Mouse (Mus musculus) urinary bladder, adult 2 months (tissue): ENCODE results near the gene Srcin1. TPM values are rescaled to one million over a fixed set of nuclear protein-coding genes. Genes with fewer than 3 reads are reported as not detected.

ENCODE experiments used
- DNase-seq: peaks from one replicate; pipeline ENCODE4 v3.0.0; 2022; ENCODE audit warnings: low spot score
- polyA plus RNA-seq: library from polyadenylated mRNA; depleted of rRNA; stranded (reverse); fragments of >200 nt; gene quantifications from 2 replicates; pipeline ENCODE4 v1.2.3, GENCODE M21; 2012

The Srcin1 gene
- polyA plus RNA-seq, 1 experiment = 1.4 TPM

- DNase-seq = no peak
Observed at GRCm38 (mm10) chr11:97579088-97579857, 3.3 kb upstream of the Srcin1 start.

DNA sequence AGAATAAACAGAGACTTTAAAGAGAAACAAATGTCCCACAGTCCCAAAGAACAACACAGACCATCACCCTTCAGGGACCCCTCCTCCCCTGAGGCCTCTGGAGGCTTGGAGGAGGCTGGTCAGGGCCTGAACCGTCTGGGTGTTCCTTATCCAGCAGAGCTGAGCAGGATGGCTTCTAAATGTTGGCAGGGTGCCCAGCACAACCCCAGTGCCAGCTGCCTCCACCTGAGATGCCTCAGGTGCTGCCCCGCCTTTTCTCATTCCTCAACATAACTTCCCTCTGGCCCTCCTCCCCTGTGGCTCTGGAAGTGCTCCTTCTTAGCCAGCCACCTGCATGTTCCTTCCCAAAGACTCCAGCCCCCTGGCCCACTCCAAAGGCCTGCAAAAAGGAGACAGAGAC lies 2.3 kb upstream of the Srcin1 start:
- no peak for DNase-seq

GRCm38 (mm10) chr11:97575638-97576037 lies 348 bp downstream of the Srcin1 start:
- DNase-seq = peak; percentile 49

- no peak for DNase-seq
Observed at GRCm38 (mm10) chr11:97575075-97575474, 911 bp downstream of the Srcin1 start.

GRCm38 (mm10) chr11:97574551-97575051 lies 1.4 kb downstream of the Srcin1 start:
- DNase-seq = no peak

GRCm38 (mm10) chr11:97573891-97574550 lies 2.0 kb downstream of the Srcin1 start:
- no peak for DNase-seq

GRCm38 (mm10) chr11:97572895-97573480 lies 3.0 kb downstream of the Srcin1 start:
- DNase-seq = no peak

GRCm38 (mm10) chr11:97572089-97572345 lies 4.0 kb downstream of the Srcin1 start:
- DNase-seq = no peak

DNA sequence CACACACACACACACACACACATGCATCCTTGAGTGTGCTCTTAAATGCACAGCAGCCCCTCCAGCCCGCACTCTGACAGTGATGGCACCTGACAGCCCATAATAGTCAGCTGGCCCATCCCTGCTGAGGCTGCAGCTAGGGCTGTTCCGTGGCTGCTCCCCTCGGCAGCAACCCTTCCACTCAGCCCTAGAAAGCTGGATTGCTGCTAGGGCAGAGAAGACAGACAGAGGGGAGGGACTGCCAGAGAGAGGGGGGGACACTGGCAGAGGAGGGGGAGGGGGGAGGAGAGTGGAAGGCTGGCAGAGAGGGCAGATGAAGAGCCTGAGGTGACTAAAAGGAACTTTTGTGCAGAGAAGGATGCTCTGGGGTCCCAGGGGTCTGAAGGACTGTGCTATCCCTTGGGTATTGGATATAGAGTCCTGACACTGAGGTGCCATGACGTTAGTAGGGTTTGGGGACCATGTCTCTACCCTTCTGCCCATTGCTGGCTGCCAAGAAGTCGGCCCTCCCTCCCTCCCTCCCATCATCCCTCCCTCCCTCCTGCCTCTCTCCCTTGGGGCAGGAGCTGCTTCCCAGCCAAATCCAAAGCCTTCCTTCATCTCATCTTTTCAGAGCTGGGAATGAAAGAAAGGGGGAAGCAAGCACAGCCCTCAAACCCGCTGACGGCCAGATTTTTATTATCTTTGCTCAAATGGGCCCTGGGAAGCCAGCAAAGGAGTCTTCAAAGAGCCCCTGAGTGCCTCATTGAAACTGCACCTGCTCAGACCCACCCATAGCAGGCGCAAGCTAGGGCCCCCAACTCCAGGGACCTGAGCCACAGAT lies 4.5 kb downstream of the Srcin1 start:
- no peak for DNase-seq

DNA sequence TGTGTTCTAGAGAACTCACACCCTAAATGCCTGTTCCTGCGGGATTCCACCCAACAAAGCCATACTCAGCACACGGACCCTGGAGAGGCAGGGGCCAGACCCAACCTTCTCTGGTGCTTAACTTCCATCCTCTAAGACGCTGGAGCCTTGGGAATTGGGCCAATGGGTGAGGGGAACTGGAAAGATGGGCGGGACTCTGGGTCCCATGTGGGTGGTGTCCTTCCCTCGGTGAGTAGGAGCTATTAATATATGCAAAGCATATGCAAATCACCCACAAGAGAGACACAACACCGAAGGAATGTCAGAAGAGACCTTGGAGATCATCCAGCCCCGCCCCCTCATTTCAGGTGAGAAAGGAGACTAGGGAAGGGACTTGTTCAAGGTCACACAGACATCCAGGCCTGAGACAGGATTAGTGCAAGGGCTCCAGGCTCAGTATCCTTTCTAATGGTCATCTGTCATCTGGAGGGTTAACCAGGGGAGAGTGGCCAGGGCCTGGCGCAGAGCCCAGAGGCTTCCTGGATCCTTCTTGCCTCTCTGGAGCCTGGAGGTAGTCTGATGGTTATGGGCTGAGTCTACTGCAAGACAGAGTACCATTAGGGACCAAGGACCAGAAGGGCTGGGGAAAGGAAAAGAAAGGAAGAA lies 5.4 kb downstream of the Srcin1 start:
- DNase-seq = no peak

DNA sequence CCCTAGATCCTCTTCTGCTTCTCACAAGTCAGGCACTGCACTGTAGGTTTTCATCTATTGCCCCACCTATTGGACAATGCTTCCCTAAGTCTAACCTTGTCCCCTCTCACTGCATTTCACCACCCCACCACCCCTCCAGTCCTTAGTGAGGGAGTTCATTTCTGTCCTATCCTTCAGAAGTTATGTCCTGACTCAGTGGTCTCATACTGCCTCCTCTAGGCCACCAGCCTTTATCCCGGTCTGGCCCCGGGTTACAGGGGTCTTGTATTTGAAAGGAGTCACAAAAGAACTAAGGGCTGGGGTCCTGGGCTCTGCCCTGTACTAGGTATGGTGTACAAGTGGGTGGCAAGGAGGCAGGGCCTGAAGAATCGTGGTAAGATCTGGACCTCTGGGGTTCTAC lies 6.2 kb downstream of the Srcin1 start:
- no peak for DNase-seq

DNA sequence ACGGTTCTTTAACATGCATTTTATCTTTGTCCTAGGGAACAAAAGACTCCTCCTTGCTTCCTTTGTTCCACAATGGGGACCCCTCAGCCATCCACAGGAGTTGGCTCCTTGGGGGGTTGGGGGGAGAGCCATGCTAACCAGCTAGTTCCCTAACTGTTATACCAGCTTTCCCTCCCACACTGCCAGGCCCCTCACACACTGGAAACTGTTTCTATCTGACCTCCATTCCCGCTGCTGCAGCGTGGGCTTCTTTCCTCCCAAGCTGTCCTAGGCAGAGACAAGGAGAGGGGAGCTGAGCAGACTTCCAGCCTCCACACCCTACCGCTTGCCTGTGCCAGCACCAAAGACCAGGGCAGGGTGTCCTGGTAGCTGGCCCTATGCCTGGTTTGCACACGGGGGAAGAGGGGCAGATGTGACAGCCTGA lies 6.7 kb downstream of the Srcin1 start:
- no peak for DNase-seq

GRCm38 (mm10) chr11:97568729-97569128 lies 7.3 kb downstream of the Srcin1 start:
- DNase-seq = no peak

DNA sequence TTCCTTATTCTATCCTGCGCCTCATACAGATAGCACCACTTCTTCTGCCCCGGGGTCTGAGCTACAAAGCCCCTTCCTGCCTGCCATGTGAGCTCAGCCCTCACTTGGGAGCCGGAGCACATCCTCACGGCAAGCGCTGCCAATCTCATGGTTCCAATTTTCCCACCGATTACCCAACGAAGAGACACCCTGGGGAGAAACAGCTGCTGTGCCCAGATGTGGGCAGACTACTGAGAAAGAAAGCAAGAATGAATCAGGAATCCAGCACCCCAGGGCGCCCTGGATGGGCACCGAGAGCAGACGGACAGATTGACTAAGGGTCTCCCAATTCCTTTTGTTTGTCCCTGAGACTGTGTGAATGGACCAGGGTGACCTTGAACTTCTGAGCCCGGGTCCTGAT lies 8.5 kb downstream of the Srcin1 start:
- DNase-seq = no peak

DNA sequence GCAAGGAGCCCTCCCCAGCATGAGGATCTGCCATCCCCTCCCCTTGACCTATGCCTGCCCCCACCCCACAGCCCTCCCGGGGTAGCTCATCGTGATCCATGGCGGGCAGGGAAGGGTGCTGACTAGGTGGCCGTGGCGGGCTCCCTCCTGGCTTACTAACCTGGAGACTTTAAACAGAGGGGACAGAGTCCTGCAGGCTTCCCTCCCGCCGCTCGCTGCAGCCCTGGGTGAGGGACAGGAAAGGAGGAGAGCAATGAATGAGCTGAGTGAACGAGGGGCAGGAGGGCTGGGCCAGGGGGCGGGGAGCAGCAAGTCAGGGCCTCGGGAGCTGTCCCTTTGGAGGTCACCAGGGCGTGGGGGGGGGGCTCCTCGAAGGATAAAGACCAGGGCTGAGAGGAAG lies 9.4 kb downstream of the Srcin1 start:
- no peak for DNase-seq

DNA sequence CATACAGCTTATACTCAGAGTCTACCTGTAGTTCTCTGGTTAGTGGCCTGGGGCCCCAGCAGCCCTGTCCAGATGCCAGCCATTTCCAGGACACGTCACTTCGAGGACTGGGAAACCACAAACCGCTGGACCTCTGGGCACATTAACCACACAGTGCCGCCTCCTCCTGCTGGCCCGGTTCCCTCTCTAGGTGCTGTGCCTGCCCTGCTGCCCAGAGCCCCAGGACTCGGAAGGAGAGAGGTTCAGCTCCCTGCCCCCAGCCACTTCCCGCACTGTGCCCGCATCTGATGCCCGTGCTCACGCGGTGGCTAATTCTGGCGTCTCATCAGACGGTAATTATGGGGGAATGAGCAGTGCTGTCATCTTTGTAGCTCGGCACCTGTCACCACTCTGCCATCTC lies 12.3 kb downstream of the Srcin1 start:
- no peak for DNase-seq

GRCm38 (mm10) chr11:97562536-97562935 lies 13.4 kb downstream of the Srcin1 start:
- DNase-seq = no peak

DNA sequence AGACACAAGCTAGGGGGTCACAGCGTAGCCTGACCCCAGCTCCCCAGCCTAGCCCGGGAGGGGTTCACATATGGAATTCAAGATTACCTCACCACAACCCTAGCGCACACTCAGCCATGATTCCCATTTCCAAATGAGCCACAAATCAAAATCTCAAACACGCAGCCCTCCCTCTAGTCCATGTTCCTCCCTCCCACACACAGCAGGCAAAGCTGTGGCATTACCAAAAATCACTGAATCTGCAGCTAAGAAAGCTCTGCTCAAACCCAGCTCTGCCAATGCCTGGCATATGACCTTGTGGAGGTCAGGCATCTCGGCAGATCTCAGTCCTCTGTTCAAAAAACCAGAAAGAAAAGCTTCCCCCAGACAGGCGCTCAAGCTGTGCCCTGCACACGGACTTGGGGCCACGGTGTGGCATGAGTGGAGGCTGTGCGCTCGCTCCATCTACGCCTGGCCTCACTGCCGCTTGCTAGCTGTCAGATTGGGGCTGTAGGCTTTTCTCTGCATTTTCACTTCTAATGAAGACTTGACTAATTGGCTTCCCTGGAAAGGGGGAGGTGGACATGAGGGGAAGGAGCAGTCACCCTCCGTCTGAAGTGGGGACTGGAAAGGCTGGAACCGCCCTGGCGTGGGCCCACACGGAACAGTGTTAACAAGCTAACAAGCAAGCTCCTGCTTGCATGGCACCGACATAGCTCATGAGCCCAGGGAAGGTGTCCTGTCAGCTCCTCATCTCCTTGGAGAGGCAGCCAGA lies 15.6 kb downstream of the Srcin1 start:
- no peak for DNase-seq

DNA sequence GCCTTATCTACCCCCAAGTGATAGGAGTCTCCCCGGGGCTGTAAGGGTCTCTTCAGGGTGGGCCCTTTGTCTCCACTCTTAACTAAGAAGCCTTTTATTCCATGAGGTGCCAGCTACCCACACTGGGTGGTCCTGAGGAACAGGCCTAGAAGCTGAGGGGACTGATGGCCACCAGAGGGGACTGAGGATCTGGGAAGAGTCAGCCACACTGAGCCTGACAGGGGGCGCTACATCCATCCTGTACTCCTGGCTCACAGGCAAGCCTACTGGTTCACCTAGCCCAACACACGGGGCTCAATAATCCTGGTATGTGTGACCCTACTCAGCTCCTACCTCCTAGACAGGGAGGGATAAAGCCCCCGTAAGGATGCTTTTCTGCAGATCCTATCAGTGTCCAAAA lies 16.4 kb downstream of the Srcin1 start:
- no peak for DNase-seq

- DNase-seq = no peak
Observed at GRCm38 (mm10) chr11:97557885-97558284, 18.1 kb downstream of the Srcin1 start.
